Mouse (Mus musculus): Measurements from ENCODE around the gene Fmr1.
"Not testable (repeated sequence)": the region's sequence is repeated elsewhere in the genome, so short reads cannot be mapped to it uniquely, and the experiment has no call there.

Fmr1 gene

DNA sequence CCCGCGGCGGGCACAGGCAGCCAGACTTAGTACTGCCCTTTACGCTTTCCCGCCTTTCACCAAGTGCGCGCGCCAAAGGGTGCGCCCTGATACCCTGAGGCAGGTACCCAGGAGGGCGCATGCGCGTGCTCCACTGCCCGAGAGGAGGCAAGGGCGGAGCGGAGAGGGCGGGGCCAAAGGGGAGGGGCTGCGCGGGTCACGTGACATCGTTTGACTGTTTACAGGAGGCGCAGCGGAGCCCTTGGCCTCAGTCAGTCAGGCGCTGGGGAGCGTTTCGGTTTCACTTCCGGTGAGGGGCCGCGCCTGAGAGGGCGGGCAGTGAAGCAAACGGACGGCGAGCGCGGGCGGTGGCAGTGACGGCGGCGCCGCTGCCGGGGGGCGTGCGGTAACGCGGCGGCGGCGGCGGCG lies at the start of gene Fmr1:
TSS of gene Fmr1 (plus strand) at position 209 of the 408 bp plus-strand sequence.
- peak; percentile 96 for DNase-seq (ENCODE audit: low read depth, low spot score)

DNA sequence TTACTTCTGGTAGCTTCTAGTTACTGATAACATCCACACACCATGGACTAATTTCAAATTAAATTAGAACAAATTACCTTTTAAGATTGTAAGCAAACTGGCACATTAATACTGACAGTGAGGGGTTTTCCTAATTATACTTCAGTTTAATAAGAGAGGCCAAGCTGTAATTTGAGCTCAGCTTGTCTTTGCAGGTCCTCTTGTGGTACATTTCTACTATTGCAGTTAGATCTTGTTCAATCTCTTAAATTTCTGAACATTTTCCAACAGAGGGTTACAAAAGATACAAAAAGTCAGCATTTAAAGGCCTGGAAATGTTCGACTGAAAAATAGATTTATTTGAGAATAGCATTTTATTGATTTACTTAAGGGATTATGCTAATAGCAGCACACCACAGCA lies 36.7 kb upstream of the Fmr1 start:
- DNase-seq (ENCODE audit: low read depth, low spot score): no peak

DNA sequence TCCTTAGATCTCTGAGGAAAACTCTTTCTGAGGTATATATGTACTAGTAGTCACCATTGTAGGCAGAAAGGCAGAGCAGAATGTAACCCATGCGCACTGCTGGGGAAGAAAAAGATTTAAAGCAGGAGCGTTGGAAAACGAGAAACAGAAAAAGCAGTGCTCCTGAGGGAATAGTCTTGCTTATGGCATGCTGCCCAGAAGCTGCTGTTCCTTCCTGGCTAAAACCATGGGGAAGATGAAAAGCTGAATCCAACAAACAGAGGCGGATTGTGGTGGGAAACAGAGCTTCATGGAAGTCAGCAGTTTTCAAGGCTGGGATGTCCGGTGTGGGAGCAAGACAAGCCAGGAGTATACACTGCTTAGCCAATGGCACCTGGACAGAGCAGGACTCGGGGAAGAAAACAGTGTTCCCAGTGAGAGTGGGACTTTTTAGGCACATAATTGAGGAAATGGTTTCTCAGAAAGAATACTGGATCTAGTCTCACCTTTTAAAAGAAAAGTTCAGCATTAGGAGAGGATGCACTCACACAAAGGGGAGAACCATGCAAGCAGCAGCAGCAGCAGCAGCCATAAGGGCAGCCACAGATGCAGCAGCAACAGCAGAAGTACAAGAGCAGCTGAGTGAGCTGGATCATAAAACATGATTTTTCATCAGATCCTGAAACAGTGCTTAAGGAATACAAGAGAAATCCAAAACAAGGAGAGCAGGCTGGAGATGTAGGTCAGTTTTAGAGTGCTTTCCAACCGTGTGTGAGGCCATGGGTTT lies 33.0 kb upstream of the Fmr1 start:
- DNase-seq (ENCODE audit: low read depth, low spot score): no peak

DNA sequence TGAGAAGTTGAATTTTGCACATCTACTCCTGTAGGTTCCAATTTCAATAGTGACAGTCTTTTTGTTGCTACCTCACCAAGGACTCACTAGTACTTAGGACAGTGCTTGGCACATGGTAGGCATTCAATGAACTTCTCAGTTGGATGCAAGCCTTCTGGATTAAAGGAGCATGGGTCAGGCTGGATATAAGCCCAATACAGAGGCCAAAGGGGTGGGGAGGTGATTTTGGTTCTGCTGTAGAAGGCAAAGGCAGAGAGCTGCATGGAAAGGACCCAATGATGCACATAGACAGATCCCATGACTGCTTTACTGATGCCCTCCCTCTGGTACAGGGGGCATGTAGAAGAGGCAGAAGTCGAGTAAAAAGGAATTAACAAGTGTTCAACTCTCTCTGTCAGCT lies 833 bp upstream of the Fmr1 start:
- no peak for DNase-seq (ENCODE audit: low read depth, low spot score)

DNA sequence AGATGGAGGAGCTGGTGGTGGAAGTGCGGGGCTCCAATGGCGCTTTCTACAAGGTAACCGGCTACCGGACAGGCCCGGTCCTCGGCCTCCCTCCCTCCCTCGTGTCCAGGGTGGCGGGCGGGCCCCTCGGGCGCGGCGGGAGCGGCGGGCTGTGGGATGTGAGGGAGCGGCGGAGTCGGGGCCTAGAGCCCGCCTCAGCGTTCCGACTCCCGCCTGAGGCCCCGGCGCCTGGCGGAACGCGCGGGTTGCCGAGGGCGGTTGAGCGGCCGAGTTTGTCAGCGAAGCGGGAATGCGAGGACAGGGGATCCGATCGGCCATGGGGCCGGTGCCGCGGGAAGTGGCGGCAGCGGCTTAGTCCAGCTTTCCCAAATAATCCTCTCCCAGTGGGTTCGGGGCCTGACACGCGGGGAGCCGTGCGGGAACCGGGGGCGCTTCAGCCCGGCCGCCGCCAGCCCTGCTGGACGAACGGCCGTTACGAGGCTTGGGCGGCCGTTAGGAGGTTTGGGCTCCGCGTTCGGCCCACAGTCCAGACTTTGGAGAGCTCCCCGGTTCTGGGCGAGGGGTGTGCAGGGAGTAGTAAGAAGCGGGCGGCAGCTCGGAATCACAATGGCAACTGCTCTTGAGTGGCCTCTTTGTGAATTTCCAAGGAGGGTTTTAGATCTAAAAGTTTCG lies 610 bp downstream of the Fmr1 start:
- DNase-seq (ENCODE audit: low read depth, low spot score): peak; percentile 64

GRCm38 (mm10) chrX:68684706-68685105 lies 6.4 kb downstream of the Fmr1 start:
- no peak for DNase-seq (ENCODE audit: low read depth, low spot score)

- not testable (repeated sequence) for DNase-seq (ENCODE audit: low read depth, low spot score)
Measured at GRCm38 (mm10) chrX:68691936-68692335, 13.6 kb downstream of the Fmr1 start.

DNA sequence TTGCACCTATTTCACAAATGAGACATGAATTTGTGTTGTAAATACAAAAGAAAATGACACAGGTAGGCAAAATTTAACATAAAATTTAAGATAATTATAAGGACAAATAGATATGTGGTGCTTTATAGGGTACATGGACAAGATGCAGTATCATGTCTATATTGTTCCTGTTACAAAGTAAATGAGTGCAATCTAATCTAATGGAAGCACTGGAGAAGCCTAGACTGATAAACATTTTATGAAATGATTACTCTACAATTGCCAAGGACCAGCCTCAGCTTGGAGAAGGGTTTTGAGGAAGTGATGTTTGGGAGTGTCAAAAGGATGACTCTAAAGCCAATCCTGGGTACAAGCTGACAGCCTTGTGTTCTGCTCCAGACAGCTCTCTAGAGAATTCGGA lies 58.6 kb downstream of the Fmr1 start:
- no peak for DNase-seq (ENCODE audit: low read depth, low spot score)

- peak; percentile 78 for DNase-seq (ENCODE audit: low read depth, low spot score)
Measured at GRCm38 (mm10) chrX:68740088-68740487, 61.7 kb downstream of the Fmr1 start.

DNA sequence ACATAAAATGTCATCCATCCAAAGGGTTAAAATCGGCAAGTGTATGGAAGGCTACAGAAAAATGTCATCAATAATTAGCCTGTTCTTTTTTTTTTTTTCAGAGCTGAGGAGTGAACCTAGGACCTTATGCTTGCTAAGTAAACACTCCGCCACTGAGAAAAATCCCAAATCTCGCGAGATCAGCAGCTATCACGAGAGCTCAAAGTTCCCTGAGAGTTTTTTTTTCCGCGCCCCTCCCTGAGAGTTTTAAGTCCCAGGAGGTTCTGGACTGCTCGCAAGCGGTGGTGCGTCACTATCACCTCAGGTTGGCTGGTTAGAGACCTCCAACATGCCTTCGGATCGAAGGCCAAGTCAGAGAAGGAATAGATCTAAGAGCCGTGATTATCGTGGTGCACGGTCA lies 83.3 kb downstream of the Fmr1 start, which contains the start of gene Fmr1nb:
TSS of gene Fmr1nb (plus strand) at position 234 of the 400 bp plus-strand sequence.
- peak; percentile 61 for DNase-seq (ENCODE audit: low read depth, low spot score)

Measured in ZHBTc4 (cell line).